Mouse (Mus musculus): ENCODE data around the gene Arrdc2.

The Arrdc2 gene

DNA sequence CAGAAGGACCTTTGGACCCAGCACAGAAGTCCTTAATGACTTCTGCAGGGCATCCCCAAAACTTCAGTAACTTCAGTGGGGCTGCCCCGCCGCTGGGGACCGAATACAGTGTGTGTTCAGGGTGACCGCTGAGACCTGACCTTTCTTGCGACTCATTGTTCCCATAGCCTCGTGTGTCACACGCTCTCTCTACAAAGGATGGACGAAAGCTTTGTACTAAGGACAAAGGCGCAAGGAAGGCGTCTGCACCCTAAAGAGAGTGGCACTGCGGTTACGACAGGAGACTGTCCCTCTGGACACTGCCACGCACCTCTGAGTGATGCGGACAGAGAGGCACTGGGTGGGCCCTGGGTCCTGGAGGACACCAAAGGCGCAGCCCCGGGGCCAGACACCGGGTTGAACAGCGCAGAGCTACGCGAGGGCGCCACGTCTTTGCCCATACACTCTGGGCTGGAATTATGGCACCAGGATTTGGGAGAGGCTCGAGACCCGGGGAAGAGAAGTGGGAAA is 25.2 kb upstream of the Arrdc2 start:
- DNase-seq (ENCODE audit: low read depth, low spot score): no peak

DNA sequence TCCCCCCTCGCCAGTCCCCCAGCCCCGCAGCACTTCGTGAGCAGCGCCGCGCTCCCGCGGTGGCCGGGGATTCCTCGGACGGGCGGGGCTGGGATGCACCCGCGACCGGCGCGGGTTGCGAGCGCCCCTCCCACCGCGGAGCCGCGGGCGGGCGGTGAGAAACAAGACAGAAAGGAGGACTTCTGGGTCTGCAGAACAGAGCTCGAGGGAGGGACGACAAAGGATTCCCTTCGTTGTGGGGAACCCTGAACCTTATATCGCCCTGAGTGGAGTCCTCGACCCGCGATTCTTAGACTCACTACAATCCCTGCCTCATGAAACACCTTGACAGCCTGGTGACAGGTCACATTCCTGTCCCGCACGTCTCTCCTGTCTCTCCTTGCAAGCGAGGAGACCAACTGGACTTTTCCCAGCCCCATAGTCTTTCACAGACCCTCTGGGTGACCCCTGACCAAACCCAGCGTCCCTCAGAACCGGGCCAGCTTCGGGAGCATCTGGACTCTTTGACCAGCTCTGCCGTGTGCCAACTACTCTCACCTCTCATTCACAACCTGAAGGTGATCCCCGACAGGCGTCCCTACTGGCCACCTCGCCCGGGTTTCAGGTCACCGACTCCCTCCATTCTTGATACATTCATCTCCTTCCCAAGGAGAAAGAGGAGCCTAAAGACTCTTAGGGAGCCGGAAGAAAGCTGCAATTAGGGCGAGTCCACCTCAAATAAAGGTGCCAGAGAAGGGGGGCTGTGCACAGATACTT is 24.6 kb upstream of the Arrdc2 start:
- peak; percentile 55 for DNase-seq (ENCODE audit: low read depth, low spot score)

DNA sequence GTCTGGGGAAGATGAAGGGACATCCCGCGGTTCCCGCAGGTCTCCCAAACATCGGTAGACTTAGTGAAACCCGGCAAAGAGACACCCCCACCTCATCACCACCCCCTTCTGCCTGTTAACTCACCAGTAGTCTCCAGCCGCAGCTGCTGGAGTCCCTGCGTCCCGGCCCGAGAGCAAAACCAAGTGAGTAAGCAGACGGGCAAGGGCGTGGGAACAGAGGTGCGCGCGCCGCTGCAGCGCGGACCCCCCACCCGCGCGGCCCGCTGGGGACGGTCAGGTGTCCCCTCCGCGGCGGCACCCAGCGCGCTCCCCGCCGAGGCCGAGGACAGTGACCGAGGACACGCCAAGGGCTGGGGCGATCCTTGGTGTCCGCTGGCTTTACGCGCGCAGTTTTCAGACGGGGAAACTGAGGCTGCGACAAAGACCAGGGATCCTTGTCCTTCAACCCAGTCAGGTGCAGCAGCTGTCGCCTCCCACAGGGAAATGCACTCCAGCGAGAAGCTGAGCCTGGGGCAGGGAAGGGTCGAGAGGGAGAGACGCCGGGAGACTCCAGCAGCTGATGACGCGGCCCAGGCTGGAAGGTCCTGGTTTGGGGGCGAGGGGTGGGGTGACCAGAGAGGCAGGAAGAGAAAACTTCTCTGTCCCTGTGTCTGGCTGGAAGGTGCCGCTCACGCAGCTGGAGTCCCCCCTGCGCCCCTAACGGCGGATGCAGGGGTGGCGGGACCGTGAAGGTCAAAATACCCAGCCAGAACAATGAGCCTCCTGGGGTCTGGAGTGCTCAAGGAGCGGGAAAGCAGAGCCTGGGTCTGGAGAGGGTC is 23.5 kb upstream of the Arrdc2 start, which contains the start of gene Kcnn1:
TSS of gene Kcnn1 (minus strand) at position 435 of the 818 bp plus-strand sequence.
- DNase-seq (ENCODE audit: low read depth, low spot score): peak; percentile 56

DNA sequence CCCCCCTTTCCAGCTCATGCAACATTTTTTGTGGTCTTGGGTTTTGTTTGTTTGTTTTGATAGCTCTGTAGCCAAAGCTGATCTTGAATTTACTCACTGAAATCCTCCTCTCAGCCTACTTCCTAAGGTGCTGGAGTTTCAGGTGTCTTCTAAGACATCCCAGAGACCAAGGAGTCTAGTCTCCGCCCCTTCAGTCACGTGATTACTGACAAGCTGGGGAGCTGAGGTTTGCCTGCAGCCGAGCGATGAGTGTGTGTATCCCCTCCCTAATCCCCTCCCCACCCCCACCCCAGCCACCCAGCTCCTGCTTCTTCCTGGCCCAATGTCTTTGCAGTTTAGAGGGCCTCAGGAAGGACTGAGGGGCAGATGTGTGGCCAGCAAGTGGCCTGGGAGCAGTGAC is 18.0 kb upstream of the Arrdc2 start:
- DNase-seq (ENCODE audit: low read depth, low spot score): peak; percentile 67

DNA sequence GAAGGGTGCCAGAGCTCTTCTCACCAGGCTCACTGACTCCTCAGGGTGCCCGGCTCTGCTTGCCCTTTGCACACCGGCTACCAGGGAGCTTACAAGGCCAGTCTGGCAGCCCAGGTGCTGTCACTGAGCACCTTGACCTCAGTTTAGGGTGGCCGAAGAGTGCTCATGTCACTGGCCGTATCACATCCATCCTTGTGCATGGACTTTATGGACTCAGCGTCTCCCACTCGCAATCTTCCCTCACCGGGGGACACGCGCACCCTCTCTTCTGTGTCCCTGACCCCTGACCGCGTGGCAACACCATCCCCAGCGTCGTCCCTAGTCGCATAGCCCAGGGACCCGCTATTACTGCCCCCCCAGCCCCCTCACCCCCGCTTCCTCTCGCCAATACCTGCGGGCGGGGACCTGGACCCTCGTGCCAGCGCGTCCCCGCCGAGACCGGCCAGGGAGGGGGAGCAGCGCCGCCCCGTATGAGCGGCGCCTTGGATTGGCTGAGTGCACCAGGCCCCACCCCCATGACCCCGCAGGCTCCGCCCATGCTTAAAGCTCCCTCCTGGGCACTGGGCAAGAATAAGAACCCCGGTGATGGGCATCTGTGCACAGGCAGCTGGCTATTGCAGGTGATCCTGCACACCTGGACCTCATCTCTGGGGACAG is 17.1 kb upstream of the Arrdc2 start:
- peak; percentile 76 for DNase-seq (ENCODE audit: low read depth, low spot score)

DNA sequence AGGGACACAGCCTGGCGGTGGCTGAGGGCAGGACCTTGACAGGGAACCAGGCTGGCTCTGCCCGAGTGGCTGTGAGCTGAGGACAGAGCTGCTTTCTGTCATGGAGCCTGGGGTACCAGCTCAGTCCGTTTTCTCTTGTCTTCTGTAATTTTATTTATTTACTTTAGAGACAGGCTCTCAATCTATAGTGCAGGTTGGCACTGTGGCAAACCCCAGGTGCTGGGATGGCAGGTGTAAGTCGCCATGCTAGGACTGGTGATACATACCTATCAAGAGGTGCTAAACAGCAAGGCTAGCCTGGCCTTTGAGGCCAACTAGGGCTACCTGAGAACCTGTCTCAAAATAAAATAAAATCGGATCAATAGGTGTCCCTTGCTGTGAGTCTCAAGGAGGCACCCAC is 16.5 kb upstream of the Arrdc2 start:
- no peak for DNase-seq (ENCODE audit: low read depth, low spot score)

DNA sequence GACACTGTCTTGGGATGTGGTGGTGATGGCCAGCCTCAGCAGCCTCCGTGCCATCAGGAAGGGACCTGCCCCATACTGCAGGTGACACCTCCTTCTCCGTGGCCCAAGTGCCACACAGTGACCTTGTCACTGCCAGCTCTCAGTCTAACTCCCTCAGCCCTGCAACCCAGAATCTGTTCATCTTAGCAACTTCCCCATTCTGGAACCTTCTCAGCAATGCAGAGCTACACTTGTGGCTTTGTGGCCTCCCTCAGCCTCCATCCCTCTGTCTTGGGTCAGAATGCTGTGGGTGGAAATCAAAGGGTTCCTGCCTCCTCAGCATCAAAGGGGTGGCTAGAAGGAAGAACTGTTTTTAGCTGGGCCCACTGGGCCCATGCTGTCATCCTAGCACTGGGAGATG is 14.3 kb upstream of the Arrdc2 start:
- DNase-seq (ENCODE audit: low read depth, low spot score): no peak

DNA sequence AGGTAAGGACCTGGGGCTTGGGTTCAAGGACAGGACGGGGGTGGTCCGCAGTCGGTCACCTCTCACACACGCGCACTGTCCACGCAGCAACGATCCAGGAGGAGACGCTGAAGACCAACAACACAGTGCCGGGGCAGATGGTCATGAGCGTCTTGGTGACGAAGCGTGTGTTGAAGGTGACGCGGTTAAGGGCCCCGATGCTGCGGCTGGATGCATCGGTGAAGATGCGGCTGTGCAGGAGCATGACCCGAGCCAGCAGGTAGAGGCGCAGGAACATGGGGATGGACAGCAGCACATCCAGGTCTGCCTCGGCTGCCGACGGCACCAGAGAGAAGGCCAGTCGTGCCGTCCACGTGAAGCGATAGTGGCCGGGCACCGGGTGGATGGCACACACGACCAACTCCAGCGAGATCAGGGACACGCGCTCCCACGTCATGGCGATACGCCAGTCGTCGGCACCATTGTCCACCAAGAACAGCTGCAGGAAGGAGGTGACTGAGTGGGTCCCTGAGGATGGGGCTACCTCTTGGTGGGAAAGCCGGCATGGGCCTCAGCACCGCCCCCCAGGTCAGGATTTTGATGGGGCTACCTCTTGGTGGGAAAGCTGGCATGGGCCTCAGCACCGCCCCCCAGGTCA is 13.2 kb upstream of the Arrdc2 start:
- DNase-seq (ENCODE audit: low read depth, low spot score): no peak

DNA sequence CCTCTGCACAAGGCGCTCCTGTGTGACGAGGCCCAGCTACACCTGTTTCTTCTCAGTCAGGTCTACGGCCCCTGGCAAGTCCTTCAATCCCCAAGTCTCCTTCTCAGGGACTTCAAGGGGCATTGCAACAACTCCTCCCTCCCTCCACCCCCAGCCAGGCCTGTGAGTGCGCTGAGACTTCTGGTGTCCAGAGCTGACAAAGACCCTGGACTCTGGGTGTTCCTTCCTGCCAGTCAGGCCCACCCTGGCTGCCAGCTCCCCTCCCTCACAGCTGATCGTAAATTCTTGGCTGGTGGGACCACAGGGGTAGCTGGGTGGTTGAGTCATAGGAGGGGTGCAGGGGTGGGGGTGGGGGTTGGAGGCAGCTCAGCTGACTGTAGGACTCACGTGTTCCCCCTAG is 12.3 kb upstream of the Arrdc2 start:
- DNase-seq (ENCODE audit: low read depth, low spot score): no peak

DNA sequence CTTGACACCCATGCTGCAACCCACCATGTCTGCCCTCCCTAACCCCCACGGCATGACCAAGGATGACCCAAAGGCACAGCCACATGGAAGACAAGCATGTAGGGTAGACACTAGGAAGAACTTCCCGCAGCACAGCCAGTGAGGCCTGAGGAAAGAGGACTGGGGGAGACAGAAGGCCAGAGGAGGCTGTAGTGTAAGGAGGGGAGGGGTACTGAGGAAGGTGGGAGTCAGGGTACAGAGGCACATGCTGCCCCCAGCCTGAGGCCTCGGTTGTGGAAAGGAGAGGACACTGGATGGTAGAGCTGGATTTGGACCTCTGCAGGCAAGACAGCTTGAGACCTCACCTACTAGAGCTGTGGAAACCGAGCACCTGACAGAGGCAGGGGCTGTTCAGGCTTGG is 11.4 kb upstream of the Arrdc2 start:
- no peak for DNase-seq (ENCODE audit: low read depth, low spot score)

DNA sequence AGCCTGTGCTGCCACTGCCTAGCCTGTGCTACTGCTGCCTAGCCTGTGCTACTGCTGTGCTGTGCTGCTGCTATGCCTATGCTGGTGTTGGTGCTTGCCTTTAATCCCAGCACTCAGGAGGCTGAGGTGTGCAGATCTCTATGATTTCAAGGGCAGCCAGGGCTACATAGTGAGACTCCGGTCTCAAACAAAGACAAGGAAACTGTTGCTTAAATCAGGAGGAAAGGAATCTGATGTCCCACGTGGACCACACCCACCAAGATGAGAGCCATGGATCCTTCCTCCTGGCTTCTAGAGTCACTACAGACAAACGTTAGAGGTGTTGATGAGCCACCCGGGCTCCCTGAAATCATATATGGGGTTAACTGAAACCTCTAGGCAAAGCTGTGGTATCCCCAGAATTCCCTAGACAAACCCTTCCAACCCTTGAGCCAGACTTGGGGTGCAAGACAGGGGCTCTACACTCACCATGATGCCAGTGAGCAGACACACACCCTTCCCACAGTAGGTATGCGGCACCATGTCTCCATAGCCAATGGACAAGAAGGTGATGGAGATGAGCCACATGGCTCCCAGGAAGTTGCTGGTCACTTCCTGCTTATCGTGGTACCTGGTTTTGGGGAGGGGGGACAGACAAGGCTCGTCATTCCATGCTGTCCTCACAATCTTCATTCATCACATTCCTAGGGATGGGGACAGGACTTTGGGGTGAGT is 10.8 kb upstream of the Arrdc2 start:
- peak; percentile 63 for DNase-seq (ENCODE audit: low read depth, low spot score)

DNA sequence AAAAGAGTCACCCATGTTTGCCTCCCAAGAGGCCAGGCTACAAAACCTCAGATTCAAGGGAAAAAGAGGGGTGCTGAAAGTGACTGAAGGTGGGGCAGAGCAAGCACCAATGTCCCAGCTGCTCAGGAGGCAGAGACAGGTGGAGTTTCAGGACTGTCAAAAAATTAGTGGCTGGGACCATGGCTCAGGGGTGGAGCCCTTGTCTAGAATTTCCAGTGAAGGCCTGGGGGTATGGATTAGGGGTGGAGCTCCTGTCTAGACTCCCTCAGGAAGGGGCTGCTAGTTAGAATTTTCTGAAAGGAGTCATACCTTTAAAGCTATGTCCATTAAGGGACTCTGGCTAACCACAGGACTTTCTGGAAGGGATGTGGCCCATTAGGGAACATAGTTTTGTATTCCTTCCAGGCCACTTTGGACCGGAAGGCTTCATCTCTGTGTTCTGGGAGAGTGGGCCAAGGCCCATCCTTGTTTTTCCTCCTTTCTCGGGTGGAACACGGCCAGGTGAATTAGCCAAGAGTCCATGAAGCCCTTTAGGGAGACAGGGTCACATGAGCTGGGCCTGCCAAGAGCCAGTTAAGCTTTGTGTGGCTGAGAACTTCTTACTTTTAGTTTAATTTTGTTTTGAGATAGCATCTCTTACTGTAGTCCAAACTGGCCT is 9.9 kb upstream of the Arrdc2 start:
- peak; percentile 51 for DNase-seq (ENCODE audit: low read depth, low spot score)

DNA sequence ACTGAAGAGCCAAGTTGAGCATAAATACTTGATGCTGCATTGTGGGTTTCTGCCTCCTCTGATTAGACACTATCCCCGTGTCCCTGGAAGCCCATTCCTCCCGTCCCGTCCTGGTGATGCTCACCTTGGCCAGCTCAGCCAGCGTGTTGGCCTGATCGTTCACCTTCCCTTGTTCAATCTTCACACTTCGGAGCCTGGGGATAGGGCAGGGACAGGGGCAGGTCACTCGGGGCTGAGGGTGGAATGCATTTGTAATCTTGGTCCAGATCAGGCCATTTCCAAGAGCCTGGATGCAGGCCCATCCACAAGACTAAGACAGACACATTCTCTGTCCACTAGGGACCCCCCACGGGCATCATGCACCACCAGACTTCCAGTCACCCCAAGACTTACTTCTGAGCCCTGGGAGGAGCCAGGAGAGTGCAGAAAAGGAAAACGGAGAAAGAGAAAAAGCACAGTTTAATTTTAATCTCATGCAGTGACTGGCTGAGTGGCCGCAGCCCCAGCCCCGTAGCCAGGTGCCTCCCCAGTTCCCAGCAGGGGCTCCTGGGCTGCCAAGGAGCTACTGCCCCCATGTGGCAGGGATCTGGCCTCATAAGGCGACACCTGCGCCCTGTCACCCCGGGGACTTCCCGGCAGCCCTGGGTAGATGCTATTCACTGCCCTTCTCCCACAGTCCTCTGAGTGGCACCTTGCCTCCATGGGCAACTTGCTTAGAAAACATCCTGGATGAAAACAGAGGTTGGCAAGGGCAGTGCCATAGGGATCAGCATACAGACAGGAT is 7.0 kb upstream of the Arrdc2 start:
- DNase-seq (ENCODE audit: low read depth, low spot score): no peak

DNA sequence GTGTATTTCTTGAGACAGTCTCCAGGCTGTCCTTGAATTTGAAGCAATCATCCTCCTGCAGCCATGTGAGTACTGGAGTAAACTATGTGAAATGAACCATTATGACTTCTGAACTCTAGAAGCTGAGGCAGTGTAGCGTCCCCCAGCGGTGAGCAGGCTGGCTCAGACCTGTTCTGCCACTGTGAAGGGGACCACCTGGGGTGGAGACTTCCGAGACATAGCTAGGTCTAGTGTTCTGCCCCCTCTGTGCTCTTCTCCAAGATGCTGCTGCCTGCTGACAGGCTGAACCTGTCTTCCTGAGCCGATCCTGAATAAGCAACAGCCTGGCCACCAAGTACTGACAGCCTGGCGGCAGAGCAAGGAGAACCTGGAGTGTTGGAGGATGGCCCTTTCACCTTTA is 5.6 kb upstream of the Arrdc2 start:
- peak; percentile 77 for DNase-seq (ENCODE audit: low read depth, low spot score)

DNA sequence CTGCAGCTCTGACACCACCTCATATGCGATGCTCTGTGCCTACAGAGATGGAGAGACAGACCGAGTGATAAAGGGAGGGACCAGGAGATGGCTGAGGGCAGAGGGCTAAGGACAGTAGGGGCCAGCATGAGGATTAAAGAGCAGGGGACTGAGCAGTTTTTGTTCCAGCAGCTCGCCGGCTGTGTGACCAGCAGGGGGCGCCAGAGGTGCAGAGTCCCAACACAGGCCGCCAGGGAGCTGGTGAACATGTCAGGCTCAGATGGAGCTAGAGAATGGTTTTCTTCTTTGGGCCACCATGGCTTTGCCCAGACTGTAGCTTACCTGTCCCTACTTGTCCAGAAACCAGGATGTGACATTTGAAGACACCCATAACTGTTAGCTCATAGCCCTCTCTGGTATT is 5.0 kb upstream of the Arrdc2 start:
- DNase-seq (ENCODE audit: low read depth, low spot score): peak; percentile 91

DNA sequence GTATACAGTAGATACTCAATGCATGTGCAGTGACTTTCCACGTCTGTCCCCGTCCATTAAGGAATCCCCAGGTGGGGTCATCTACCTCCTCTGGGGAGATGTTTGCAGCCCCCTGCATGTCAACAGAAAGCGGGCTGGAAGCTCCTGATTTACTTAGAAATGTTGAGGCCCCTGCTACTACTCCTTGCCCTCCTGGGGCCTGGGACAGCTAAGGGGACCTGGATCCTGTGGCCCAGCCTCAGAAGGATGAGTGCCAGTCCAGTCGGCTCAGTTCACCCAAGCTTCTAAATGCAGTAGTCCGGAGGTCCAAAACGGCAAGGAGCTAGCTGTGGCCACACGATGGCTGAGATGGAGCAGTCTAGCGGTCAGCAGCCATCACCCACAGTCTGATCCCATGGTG is 4.4 kb upstream of the Arrdc2 start:
- no peak for DNase-seq (ENCODE audit: low read depth, low spot score)

DNA sequence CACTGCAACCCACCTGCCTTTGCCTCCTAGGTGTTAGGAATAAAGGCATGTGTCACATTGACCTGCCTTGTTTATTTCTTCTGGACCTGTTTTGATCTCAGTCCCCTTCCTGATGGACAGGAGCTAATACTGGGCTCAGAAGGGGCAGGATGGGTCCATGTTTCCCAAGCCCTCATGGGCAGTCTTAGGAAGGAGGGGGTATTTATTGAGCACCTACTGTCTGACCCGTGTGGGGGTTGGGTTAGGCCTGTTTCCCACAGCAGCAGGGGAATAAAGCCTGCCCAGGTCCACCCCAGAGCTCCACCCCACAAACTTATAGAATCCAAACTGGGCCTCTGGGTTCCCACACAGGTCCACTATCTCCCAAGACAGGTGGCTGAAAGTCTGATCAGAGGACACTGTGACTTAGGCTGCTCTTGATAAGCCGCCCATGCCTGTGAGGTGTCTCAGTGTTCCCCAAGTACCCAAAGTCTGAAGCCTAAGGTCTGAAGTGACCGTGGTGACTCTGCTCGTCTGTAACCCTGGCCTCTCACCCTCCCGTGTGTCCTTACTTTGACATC is 3.8 kb upstream of the Arrdc2 start:
- DNase-seq (ENCODE audit: low read depth, low spot score): no peak

DNA sequence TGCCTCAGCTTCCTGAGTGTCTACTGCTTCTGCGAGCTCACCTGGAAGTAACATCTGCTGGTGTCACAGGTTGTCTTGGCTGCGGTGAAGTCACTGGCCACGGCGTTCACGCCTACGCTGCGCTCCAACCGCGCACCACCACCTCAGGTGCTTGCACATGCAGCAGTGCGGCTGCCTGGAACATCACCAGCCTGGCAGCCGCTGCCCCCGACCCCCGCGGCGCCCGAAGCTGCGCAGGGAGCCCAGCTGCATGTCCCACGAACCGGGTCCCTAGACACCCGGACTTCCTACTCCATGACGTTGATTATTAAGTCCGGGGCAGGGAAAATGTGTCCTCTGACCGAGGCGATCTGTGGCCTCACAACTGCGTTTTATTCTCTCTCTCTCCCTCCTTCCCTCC is 3.0 kb upstream of the Arrdc2 start:
- DNase-seq (ENCODE audit: low read depth, low spot score): no peak

All from ZHBTc4 (cell line).